Mouse (Mus musculus): ENCODE measurements around the gene Olfr360. TPM values are rescaled to one million over a fixed set of nuclear protein-coding genes. Genes with fewer than 3 reads are reported as not detected.
"Not testable (repeated sequence)": the region's sequence is repeated elsewhere in the genome, so short reads cannot be mapped to it uniquely, and the experiment has no call there.

Gene Olfr360
- total RNA-seq (2021): not detected
- long read RNA-seq, experiment 1: 0 reads
- long read RNA-seq, experiment 2: 0 reads

GRCm38 (mm10) chr2:37065446-37065845 is at the start of gene Olfr360:
Gene Olfr360 (plus strand): TSS chr2:37065746.
- DNase-seq: no peak

- not testable (repeated sequence) for DNase-seq
Measured at GRCm38 (mm10) chr2:37089190-37089589, 23.6 kb downstream of the Olfr360 start, which contains the start of gene Olfr361. Gene Olfr361 (minus strand): TSS chr2:37089290.

GRCm38 (mm10) chr2:37117810-37118209 is 52.3 kb downstream of the Olfr360 start, which contains the start of gene Olfr362:
Gene Olfr362 (minus strand): TSS chr2:37117910.
- no peak for DNase-seq

Other genes with a start within 250 kb of the Olfr360 start
- not detected for gene Olfr3, start 248.7 kb upstream of the Olfr360 start, total RNA-seq (2021)
- gene Olfr350, start 219.4 kb upstream of the Olfr360 start, total RNA-seq (2021): not detected
- not detected for gene Olfr351, start 203.1 kb upstream of the Olfr360 start, total RNA-seq (2021)
- not detected for gene Olfr352, start 197.3 kb upstream of the Olfr360 start, total RNA-seq (2021)
- gene Olfr353, start 172.8 kb upstream of the Olfr360 start, total RNA-seq (2021): not detected
- not detected for gene Olfr354, start 160.1 kb upstream of the Olfr360 start, total RNA-seq (2021)
- gene Olfr355, start 136.8 kb upstream of the Olfr360 start, total RNA-seq (2021): not detected
- gene Olfr356, start 128.6 kb upstream of the Olfr360 start, total RNA-seq (2021): not detected
- not detected for gene Olfr357, start 71.9 kb upstream of the Olfr360 start, total RNA-seq (2021)
- not detected for gene Olfr358, start 56.4 kb upstream of the Olfr360 start, total RNA-seq (2021)
- gene Olfr361, start 23.5 kb downstream of the Olfr360 start, total RNA-seq (2021): not detected
- not detected for gene Olfr362, start 52.2 kb downstream of the Olfr360 start, total RNA-seq (2021)
- not detected for gene Olfr364-ps1, start 73.6 kb downstream of the Olfr360 start, total RNA-seq (2021)
- not detected for gene Olfr365, start 122.5 kb downstream of the Olfr360 start, total RNA-seq (2021)
- gene Olfr366, start 145.8 kb downstream of the Olfr360 start, total RNA-seq (2021): not detected

Measured in adrenal gland, postnatal 10 days (tissue).